Mouse (Mus musculus) E14TG2a.4 (cell line): ENCODE measurements around the gene A930018P22Rik.

Source experiments
- CTCF ChIP-seq: conservative IDR thresholded peaks from 2 replicates; pipeline ENCODE4 v1.5.1; 2014; ENCODE audit warnings: low read length
- NANOG ChIP-seq: IDR thresholded peaks from 2 replicates; pipeline ENCODE4 v1.6.1; 2014; ENCODE audit warnings: borderline replicate concordance, low read length, mixed read lengths
- POU5F1 ChIP-seq: IDR thresholded peaks from 2 replicates; pipeline ENCODE4 v1.6.1; 2014; ENCODE audit warnings: low read length, borderline replicate concordance

DNA sequence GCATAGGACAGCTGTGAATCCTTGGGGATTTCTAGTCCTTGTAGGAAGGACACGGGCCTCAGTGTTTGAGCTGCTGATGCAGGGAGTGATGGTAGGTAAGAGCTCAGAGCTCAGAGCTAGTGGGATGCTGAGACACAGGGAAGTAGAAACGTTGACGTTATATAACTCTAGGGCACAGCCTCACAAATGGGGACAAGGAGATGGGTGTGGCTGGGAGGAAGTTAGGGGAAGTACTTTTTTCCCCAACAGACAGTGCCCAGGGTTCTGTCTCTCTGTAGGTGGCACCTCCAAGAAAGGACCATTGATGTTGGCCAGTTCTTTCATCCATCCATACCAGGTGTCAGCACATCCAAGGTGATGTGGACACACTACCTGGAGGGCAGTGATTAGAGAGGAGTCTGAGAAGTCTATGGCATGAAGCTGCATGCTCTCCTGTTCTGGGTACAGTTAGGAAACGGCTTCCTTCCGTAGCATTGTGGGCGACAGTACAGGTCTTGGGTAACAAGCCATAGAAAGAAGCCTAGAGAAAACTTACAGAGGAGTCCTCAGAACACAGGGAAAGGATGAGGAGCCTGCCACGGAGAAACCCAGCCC, 9.8 kb downstream of the A930018P22Rik start:
- TF ChIP-seq CTCF (no peak), POU5F1 (no peak), NANOG (no peak)
